Mouse (Mus musculus): Measurements from ENCODE around the gene Sigmar1.
"Not testable (repeated sequence)": the region's sequence is repeated elsewhere in the genome, so short reads cannot be mapped to it uniquely, and the experiment has no call there.

The Sigmar1 gene

DNA sequence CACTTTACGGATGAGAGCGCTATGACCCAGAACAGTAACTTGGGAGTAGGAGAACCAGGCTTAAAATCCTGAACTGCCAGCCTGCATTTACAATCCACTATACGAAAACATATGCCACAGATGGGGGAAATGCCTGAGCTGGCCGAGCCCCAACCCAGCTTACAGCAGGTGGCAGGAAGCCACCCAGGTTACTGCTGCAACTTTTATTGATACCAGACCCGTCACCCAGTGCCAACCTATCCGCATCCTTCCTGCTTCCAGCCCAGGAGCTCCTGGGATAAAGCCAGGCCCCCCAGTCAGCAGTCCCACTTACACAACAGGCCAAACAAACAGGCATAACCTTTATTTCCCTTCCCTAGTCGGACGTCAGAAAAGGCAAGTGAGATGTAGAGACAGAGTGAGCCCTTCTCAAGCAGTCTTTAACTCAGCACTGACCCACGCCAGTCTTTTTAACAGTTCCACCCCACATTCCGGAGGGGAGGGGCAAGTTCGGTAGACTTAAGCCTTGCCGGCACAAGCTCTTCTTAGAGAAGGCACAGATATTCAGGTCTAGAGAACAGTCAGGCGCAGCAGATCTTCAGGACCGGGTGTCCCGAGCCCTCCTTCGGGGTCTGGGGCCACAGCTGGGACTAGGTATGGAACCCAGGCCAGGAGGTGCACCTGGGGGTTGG lies 44.1 kb downstream of the Sigmar1 start:
- DNase-seq (ENCODE audit: low read depth, low spot score) = peak; percentile 84

GRCm38 (mm10) chr4:41710229-41710628 lies 45.7 kb downstream of the Sigmar1 start:
- peak; percentile 30 for DNase-seq (ENCODE audit: low read depth, low spot score)

- peak; percentile 68 for DNase-seq (ENCODE audit: low read depth, low spot score)
Measured at GRCm38 (mm10) chr4:41708192-41708745, 47.7 kb downstream of the Sigmar1 start.

GRCm38 (mm10) chr4:41707011-41707535 lies 48.9 kb downstream of the Sigmar1 start:
- DNase-seq (ENCODE audit: low read depth, low spot score) = peak; percentile 98

- no peak for DNase-seq (ENCODE audit: low read depth, low spot score)
Measured at GRCm38 (mm10) chr4:41705922-41706754, 49.8 kb downstream of the Sigmar1 start.

DNA sequence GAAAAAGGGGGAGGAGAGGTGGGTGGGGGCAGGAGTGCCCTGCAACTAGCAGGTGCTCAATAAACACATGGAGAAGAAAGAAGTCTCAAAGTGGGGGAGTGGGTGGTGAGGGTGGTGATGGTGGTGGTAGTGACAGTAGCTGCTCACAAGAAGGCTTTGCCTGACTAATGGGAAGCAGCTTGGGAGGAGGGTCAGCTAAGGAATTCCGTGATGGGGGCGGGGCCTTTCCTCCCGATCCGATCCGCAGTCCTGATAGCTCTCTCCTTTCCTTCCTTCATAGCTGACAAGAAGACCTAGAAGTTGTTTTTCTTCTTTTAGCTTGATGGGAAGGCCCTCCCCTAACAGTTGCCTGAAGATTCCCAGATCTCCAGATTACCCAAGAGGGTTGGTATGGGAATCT lies 51.3 kb downstream of the Sigmar1 start:
- DNase-seq (ENCODE audit: low read depth, low spot score) = peak; percentile 46

- DNase-seq (ENCODE audit: low read depth, low spot score) = not testable (repeated sequence)
Measured at GRCm38 (mm10) chr4:41702226-41702625, 53.7 kb downstream of the Sigmar1 start.

- DNase-seq (ENCODE audit: low read depth, low spot score) = not testable (repeated sequence)
Measured at GRCm38 (mm10) chr4:41700224-41700623, 55.7 kb downstream of the Sigmar1 start.

GRCm38 (mm10) chr4:41699783-41700182 lies 56.2 kb downstream of the Sigmar1 start, which contains the start of gene Il11ra1:
Il11ra1 (plus strand) TSS chr4:41699989.
- DNase-seq (ENCODE audit: low read depth, low spot score) = not testable (repeated sequence)

- not testable (repeated sequence) for DNase-seq (ENCODE audit: low read depth, low spot score)
Measured at GRCm38 (mm10) chr4:41698421-41699016, 57.4 kb downstream of the Sigmar1 start.

GRCm38 (mm10) chr4:41696930-41697841 lies 58.8 kb downstream of the Sigmar1 start, which contains the start of gene Cntfr:
Cntfr (minus strand) TSS chr4:41697089.
- DNase-seq (ENCODE audit: low read depth, low spot score) = peak; percentile 76

DNA sequence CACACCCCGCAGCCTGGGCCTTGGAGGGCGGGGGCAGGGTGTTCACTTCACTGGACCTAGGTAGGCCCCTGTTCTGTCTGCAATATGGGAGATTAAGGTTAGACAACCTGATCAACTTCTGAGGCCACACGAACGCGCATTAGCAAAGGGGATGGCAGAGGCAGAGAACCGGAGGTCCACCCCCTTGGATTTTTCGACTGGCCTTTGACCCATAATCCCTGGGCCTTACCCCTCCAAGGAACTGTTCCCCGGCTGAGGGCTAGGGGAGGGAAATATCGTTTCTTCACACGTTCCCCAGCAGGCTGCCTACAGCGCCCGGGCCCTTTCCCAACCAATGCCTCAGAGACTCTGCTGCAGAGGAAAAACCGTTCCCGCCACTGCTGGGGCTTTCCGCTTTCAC lies 59.5 kb downstream of the Sigmar1 start:
- not testable (repeated sequence) for DNase-seq (ENCODE audit: low read depth, low spot score)

DNA sequence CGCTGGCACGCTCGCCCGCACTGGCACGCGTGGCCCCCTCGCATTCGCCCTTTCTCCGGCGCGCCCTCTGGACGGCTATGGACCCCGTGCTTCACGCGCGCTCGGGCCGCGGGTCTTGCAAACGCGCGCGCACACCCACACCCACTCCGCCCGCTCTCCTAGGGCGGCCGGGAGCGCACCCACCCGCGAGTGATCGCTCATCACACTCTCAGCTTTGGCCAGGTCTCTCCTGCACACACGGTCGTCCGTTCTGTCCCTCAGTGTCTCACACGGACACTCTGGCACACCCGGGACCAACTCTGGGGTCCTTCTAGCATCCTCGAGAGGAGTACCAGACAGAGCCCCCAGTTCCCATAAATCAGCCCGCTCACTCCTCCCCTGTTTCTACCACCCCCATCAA lies 60.2 kb downstream of the Sigmar1 start:
- DNase-seq (ENCODE audit: low read depth, low spot score) = not testable (repeated sequence)

DNA sequence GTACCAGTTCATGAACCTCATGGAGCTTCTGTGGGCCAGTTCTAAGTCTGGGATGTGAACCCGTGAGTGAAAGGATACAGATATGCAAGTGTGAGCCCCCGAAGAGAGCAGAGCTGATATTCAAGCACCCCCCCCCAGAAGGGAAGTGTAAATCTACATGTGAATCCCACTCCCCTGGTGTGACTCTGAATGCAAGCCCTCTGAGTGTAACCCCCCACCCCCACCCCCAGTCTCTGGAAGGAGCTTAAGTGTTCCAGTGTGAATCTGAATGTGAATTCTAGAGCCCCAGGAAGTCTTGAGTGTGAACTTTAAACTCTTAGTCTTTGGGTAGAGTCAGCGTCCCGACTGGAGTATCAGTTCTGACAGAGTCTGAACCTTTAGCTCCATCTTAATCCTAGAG lies 62.4 kb downstream of the Sigmar1 start:
- DNase-seq (ENCODE audit: low read depth, low spot score) = peak; percentile 87

GRCm38 (mm10) chr4:41690014-41690413 lies 65.9 kb downstream of the Sigmar1 start:
- not testable (repeated sequence) for DNase-seq (ENCODE audit: low read depth, low spot score)

- DNase-seq (ENCODE audit: low read depth, low spot score) = not testable (repeated sequence)
Measured at GRCm38 (mm10) chr4:41688562-41688961, 67.4 kb downstream of the Sigmar1 start.

All from R1 (cell line).